Mouse (Mus musculus) right cerebral cortex, adult 2 months (tissue): ENCODE measurements around the gene Fignl2.
A peak's percentile ranks its signal among the peaks of the same experiment; 100 is the strongest.

ENCODE experiments used
- DNase-seq, 2 experiments: peaks; one replicate each; pipeline ENCODE4 v3.0.0; 2021 to 2022; ENCODE audit warnings: low spot score in 2 of 2

The Fignl2 gene

DNA sequence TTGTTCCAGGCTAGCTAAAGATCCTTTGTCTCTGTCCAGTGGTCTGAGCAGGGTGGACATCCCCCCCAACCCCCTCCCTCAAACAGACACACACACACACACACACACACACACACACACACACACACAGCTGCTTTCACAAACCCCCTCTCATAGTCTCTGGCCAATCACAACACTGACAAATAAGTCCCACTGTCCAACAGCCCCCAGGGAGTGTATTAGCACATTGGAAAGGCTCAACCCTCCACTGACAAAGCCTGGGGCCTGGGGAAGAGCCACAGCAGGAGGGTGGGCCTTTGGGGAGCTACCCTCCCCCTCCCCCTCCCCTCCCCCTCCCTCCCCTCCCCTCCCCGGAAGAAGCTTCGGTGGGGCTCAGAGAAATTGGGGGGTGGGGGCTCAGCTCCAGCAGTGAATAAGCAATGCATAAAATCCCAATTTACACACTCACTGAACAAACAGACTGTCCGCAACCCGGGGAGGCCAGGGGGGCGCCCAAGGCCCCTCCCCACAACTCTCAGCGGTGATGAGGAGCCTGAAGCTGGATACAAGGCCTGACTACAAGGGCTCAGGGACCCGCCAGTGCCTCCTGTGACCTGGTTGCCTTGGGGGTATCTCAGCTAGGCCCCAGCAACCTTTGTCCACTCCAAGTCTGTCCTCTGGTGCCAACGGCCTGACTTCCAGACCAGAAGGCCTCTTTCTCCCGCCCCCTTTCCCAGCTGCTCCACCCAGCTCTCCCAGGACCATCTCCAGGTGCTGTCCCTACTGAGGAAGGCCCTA is 11.3 kb downstream of the Fignl2 start:
- DNase-seq = no peak

DNA sequence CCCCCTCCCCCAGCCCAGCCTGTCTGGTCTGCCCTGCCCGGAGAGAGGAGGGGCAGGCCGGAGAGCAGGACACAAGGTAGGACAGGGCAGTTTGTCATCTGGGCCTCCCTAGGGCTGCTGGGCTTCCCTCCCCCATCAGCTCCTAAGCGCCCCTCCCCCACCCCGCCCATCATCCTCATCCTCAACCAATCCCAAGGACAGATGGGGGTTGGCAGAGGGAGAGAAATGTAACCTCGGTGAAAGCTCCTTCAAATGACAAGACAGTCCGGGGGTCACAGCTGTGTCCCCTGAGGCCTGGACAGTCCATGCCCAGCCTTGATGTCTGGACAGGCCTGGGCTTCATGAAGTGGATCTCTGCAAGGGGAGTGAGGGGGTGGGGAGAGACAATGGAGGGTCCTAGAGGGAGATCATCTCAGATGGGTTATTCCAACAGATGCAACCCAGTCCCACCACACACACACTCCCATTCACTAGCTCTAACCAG is 12.0 kb downstream of the Fignl2 start:
- DNase-seq = no peak

DNA sequence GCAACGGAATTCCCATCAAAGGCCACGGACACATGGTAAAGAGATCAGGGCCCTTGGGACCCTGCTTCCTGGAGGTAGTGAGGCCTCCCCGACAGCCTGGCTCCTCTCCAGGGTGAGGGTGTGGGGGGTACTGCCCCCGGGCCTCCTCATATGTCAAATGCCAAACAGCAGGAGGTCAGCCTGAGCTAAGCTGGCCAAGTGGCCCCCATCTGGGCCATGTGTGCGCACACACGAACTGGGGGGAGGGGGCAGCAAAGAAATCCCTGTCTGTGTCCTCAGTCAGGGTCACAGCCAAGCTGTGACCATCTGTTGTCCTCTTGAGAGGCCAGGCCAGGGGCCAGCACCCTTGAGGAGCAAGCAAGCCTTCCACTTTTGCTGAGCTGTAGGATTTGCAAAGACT is 13.3 kb downstream of the Fignl2 start:
- no peak for DNase-seq

DNA sequence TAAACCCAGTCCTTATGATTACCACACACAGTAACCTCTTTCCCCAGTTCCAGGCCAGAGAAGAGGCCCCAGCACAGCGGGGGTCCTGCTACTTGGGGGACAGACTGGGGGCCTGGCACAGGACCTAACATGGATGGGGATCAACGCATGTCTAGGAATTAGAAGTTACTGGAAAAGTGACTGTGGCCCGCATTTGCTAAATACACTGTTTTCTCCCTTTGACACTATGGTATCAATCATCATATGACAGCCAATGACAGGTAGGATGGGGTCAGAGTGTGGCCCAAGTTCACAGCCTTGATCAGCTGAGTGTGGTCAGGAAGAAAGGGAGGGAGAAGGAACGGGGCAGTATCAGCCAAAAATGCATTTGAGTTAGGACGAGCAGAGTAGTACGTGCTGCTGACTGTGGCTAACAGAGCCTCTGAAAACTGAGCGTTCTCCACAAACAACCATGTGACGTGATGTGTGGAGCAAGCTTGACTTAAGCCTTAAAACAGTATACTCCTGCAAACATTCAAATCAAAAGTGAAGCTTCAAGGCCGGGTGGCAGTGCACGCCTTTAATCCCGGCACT is 18.0 kb downstream of the Fignl2 start:
- no peak for DNase-seq

DNA sequence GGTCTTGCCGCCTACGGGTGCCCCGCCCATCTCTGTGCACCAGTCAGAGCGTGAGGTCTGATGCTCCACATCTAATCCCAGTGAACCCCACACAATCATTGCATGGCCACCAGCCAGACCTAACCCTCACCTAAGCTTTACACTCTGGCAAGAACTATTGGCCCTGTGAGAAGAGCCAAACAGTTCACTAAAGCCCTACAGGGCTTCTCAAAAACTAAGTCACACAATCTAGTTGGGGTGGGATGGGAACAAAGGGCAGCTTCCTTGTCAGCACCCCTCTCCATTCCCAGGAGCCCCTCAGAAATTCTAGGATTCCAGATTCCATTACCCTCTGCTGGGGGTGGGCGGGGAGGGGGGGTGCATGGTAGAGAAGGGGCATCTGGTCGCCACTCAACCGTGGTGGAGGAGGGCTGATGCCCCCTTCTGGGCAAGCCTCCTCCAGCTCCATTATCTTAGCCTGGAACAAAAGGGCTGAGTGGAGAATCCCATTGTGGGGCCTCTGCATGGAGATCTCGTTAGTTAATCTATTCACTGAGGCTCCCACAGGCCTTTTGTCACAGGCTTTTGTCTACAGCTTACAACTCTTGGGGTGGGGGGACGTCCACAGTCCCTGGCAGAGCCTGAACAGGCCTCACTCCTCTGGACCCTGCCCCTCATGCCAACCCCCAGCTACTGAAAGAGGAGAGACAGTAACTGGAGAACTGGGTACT is 18.6 kb downstream of the Fignl2 start:
- DNase-seq = no peak

DNA sequence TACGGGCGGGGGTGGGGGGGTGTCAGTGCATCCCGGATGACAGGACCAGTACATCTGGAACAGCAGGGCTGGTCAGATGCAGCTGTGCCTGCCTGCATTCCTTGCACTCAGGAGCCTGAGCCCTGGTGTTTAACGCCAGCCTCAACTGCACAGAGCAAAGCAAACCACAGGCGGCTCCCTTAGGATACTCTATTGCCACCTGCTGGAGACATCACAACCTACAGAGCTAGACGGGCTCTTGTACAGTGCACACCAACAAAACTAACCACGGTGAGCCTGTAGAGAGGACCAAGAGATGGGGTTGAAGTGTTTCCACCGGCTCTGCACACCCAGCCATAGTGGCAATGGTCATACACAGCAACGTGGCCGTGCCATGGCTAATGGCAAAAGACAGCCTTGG is 22.1 kb downstream of the Fignl2 start:
- DNase-seq = peak; percentile 68 to 72

DNA sequence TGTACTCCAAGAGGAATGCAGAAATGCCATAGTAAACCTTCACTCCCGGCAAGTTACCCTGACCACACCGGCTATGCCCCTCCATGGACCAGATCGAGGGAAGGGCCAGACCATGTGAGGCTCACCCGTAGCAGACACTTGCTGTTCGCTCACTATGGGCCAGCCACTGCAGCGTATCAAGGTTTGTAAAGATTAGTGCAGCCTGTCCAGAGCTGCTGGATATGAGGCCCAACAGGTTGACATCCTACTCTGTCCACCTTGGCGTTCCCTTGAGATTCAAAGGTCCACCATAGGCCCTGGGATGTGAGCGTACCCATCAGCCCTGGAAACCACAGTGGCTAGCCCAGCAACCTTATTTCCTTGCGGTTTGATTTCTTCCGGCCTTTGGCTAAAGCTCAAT is 23.8 kb downstream of the Fignl2 start:
- DNase-seq = no peak

DNA sequence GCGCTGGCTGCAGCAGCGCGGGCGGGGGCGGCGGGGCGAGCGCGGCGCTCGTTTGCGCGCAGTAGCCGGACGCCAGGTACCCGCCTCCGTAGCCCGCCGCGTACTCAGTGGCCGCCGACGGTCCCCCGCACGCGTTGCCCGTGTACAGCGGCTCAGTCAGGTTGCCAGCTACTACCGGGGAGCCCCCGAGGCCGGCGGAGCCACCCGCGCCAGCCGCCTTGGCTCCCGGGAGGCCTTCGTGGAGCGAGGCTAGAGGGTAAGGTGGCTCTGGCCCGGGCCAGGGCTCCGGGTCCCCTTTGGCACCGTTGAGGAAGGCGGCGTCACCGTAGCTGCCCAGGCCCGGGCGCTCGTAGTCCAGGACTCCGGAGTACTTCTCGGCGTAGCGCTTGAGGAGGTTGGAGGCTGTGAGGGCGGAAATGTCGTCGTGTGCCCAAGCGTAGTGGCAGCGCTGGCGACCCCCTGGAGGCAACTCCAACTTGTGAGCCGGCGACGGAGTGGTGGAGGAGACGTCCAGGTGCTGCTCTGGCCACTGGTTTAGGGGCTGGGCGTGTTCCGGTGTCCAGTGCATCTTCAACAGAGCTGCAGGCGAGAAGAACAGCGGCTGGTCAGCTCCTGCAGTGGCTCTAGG is 24.4 kb downstream of the Fignl2 start:
- DNase-seq = no peak

DNA sequence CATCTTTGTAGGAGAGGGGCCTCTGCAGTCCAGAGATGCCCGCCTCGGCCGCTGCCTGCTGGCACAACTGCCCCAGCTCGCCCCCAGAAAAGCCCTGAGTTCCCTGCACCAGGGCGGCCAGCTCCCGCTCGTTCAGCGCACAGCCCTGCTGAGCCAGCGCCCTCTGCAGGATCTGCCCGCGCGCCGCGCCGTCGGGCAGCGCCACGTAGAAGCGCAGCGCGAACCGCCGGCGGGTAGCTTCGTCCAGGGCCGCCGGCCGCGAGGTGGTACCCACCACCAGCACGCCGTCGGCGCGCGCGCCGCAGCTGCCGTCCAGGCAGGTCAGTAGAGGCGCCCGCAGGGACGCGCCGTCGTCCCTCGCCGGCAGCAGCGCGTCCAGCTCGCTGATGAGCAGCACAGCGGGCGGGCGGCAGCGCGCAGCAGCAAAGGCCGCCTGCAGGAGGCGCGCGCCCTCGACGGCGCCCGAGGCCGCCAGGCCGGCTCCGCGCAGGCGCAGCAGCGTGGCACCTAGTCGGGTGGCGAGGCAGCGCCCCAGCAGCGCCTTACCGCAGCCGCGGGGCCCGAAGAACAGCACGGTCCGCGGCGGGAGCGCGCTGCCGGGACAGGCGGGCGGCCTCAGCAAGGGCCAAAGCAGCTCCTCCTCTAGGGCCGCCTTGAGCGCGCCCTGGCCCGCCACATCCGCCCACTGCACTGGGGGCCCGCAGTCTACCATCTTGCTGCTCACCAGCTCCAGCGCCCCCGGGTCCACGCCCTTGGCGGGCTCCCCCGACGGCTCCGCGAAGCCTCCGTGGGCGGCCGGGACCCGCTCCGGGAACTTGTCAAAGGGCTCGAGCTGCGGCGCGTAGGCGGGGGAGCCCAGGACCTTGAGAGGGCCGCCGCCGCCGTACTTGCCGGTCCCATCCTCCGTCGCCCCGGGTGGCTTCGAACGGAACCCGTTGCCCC is 25.5 kb downstream of the Fignl2 start:
- no peak for DNase-seq

DNA sequence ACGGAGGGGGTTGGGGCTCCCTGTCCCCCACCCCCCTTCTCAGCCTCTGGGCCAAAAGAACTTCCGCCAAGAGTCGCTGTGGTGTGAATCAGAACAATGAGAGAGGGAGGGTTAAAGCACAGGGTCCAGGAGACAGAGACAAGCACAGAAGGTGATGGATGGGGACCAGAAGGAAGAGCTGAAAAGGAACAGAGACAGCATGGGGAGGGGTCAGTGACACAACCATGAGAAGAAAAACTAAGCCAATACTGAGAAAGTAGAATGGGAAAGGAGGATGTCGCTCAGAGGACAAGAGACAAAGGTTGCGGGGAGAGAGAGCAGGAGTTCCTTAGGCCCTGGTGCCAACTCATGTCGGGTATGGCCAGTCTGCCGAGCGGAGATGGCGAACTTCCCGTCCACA is 26.5 kb downstream of the Fignl2 start:
- no peak for DNase-seq

DNA sequence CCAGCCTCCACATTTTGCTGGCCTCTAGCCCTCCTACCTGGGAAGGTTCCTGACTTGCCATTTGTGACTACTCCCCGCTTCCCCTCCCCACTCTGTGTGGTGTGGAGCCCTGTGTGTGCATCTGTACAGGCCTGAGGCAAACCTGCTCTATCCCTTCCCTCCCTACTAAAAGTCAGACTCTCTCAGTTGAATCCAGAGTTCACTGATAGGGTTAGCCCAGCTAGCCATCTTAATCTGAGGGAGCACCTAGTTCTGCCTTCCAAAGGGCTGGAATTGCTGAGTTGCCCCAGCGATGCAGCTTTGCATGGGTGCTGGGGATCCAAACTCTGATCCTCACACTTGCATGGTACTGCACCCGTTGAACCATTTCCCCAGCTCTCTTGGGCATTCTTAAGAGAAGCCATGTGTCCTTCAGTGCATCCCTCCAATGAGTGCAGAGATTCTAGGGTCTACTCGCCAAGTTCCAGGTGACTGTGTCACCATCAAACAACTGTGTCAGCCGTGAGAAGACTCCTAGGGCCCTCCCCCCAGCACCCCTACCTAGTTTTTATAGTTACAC is 29.9 kb downstream of the Fignl2 start:
- DNase-seq = no peak

DNA sequence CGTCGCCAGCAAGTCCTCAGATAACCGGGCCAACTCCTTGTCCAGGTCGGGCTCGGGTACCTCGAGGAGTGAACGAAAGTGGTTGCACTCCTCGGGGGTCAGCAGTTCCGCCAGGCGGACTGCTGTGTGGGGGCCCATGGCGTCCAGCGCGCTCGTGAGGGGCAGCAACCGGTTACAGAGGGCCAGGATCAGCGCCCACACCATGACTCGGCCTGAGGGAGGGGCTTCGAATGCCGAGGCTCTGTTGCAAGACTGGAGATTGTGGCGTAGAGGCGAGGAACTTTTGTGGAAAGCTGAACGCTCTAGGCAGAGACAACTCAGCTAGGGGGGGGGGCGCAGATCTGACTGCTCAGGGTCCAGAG is 31.2 kb downstream of the Fignl2 start, which contains the start of gene Gm47841:
Gene Gm47841 (minus strand): TSS at position 204 of the 362 bp plus-strand sequence.
- no peak for DNase-seq

DNA sequence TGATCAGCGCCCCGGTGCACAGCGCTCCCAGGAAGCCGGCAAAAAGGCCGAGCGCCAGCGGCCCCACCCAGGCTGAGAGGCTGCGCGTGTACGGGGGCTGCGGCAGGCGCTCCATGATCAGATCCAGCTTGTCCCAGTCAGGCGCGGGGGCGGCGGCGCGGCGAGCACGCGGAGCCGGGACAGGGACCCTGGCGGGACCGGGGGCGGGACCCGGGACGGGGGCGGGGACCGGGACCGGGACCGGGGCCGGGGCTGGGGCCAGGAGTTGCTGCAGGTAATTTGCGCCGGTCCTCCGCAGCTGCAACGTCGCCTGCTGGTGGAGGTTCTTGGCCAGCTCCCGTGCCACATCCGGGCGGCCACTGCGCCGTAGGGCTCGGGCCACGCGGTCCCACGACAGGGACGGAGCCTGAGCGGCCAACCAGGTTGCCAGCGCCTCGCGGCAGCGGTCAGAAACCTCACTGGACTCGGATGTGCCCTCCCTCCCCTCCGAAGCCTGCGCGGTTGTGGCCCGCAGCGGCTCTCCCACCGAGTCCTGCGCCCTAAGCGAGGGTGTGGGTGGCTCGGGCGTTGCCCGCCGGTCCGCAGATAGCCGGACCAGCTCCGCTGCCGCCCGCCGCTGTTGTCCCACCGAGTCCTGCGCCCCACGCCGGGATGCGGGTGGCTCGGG is 31.7 kb downstream of the Fignl2 start:
- DNase-seq = peak; percentile 53 to 58

DNA sequence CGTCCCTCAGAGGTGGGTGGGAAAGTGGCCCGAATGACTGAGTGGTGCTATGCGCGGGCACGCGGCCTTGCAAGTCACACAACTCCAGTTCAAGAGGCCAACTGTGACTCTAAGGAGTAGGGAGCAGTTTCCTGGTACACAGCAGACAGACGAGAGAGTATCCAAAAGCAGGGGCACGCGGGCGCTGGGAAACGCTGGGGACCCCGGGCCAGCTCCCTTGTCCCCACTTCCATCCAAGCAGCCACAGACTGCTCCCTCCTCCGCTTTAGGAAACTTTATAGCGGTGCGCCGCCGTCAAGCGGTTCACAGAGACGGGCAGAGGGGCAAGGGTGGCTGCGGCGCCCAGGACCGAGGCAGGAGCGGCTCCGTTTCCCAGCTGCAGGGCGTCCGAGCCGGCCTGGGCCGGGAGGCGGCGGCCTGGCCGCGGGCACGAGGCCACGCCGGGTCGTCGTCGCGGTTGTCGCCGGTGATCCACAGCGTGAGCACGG is 32.3 kb downstream of the Fignl2 start:
- no peak for DNase-seq

DNA sequence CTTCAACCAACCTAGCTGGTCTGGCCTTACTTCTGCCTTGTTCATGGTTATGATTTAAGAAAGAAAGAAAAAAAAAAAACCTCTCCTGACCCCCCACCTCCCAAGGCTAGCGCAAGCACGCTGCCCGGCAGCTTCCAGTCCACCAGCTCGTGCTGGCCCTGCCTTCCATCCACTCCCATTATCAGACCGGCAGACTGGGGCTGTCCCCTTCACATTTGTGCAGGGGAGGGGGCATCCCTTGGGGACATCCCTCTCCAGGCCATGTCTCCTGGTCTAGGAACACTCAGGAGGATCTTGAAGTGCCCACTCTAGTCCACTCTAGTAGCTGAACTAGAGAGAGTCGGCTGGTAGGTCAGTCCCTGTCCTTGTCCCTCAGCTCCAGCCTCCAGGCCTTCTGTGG is 33.8 kb downstream of the Fignl2 start:
- DNase-seq = no peak

DNA sequence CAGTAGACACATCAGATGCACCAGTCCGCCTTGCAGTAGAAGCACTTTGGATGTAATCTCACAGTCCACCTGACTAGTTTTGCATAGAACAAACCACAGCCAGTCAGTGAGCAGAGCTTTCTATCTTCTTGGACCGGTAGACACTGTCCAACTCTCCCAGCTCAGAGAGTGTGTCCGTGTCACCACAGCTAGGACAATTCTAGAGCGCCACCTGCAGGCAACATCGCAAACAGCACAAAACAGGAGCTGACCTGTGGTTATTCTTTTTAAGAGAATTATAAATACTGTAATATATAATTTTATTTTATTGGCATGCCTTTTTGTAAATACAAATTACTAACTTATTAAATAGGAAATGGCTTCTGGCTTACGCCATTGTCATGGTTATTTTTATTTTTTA is 35.8 kb downstream of the Fignl2 start:
- peak; percentile 83 to 85 for DNase-seq

DNA sequence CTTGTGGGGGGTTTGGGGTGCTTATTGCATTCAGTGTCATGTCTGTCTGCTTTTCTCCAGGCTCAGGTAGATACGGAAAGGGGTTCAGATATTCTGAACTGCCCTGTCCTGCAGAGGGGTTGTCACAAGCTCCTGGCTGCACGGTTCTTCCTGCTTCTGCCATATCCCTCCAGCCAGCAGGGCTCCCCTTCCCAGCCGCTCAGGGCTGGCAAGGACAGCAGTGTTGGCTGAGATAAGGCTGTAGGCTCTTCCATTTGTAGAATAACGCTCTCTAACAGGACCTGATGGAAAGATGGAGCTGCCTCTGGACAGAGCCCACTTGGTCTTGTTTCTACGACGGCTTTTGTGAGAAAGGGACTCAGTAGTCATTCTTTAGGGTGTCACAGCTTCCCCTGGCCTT is 36.4 kb downstream of the Fignl2 start:
- no peak for DNase-seq

DNA sequence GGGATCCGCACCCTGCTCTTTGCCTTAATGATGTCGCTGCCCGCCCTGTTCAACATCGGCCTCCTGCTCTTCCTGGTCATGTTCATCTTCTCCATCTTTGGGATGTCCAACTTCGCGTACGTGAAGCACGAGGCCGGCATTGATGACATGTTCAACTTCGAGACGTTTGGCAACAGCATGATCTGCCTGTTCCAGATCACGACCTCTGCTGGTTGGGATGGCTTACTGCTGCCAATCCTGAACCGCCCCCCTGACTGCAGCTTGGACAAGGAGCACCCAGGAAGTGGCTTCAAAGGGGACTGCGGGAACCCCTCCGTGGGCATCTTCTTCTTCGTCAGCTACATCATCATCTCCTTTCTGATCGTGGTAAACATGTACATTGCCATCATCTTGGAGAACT is 38.7 kb downstream of the Fignl2 start:
- no peak for DNase-seq

DNA sequence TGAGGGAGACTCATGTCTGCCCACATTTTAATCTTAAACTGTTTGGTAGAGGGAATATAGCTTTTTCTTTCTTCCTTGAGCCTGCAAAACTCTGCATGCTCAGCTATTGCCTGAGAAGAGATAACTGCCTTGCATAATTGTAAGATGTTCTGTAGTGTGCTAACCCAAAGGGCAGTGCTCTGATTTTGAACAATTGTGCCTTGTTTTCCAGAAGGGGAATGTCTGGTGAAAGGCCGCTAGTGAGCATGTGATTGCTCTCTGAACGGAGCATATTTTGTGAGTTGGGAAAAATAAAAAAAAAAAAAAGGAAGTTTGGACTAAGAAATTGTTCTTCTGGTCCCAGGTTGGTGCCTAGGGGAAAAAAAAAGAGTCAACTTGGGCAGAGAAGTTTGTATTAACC is 49.4 kb downstream of the Fignl2 start:
- DNase-seq = no peak

DNA sequence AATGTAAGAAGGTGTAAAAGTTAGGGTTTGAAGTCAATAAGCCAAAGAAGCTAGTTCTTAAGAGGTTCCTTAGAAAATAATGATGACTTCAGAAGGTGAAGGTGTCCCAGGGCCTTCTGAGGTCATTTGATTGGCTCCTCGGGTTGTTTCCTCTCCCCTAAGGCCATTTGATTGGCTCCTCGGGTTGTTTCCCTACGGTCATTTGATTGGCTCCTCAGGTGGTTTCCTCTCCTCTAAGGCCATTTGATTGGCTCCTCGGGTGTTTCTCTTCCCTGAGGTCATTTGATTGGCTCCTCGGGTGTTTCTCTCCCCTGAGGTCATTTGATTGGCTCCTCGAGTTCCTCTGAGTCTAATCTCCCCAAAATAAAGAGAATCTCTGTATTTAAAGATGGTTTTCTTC is 67.0 kb downstream of the Fignl2 start:
- no peak for DNase-seq
